Mouse (Mus musculus): ENCODE measurements at regions not wholly inside any gene's neighbourhood (a gene's known extent, or its start where the extent isn't known, plus 50 kb on each side); places are given as distances from the start of the nearest gene placed in this dataset.
A peak's percentile ranks its signal among the peaks of the same experiment; 100 is the strongest.

GRCm38 (mm10) chr5:149815879-149816278, 137.8 kb downstream of the B3glct start:
- no peak overlapping the region for H3K9ac ChIP-seq
- WGBS = 22% methylated on average over 3 of the region's 3 CpGs

GRCm38 (mm10) chr5:149818812-149819211, 140.8 kb downstream of the B3glct start:
- no peak overlapping the region for H3K27ac ChIP-seq (replicated peaks)
- ATAC-seq (ENCODE audit: insufficient number of reproducible peaks, low FRiP score, low TSS enrichment, low read depth) = no peak
- H3K4me3 ChIP-seq (replicated peaks) = no peak overlapping the region
- no peaks in the 10 kb centered on the region for H3K4me1 ChIP-seq
- no peaks in the 10 kb centered on the region for H3K27me3 ChIP-seq
- H3K9me3 ChIP-seq (replicated peaks) = no peaks in the 10 kb centered on the region
- no peak overlapping the region for H3K9ac ChIP-seq
- 47% methylated on average over 6 of the region's 6 CpGs for WGBS
- no peak overlapping the region for H3K4me2 ChIP-seq (replicated peaks)
- H3K36me3 ChIP-seq = no peaks in the 10 kb centered on the region

More at GRCm38 (mm10) chr5:149815879-149816278, 137.8 kb downstream of the B3glct start:
- no peak overlapping the region for H3K4me3 ChIP-seq (replicated peaks)
- H3K27me3 ChIP-seq = no peaks in the 10 kb centered on the region
- no peak overlapping the region for H3K27ac ChIP-seq (replicated peaks)
- no peak overlapping the region for H3K4me2 ChIP-seq (replicated peaks)
- ATAC-seq (ENCODE audit: insufficient number of reproducible peaks, low FRiP score, low TSS enrichment, low read depth) = no peak
- H3K9me3 ChIP-seq (replicated peaks) = no peaks in the 10 kb centered on the region
- no peaks in the 10 kb centered on the region for H3K4me1 ChIP-seq
- H3K36me3 ChIP-seq = no peaks in the 10 kb centered on the region

DNA sequence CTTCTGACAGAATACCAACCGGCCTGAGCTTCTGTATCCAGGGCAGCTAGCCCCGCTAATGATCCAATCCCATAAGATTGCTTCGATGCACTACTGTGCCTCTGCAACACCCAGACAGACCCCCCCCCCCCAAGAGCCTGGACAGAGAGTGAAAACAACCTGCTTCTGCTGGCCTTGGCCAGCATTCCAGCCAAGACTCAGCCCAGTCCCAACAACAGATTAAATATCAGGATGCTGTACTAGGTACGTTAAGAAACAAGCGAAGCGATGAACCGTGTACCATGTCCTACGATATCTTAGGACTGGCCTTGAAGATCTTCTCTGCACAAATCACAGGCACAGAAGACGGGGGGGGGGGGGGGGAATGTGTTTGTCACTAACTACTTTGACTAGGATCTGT, 145.8 kb downstream of the B3glct start:
- Histone ChIP-seq H3K4me2 (replicated peaks) (no peak overlapping the region), H3K9me3 (replicated peaks) (no peaks in the 10 kb centered on the region), H3K27me3 (no peaks in the 10 kb centered on the region), H3K4me1 (no peaks in the 10 kb centered on the region), H3K9ac (no peak overlapping the region), H3K36me3 (no peaks in the 10 kb centered on the region), H3K4me3 (replicated peaks) (no peak overlapping the region), H3K27ac (replicated peaks) (no peak overlapping the region)
- ATAC-seq (ENCODE audit: insufficient number of reproducible peaks, low FRiP score, low TSS enrichment, low read depth) = no peak
- WGBS = 71% methylated on average over 9 of the region's 9 CpGs

- H3K27me3 ChIP-seq = no peaks in the 10 kb centered on the region
- no peak overlapping the region for H3K4me2 ChIP-seq (replicated peaks)
- H3K9me3 ChIP-seq (replicated peaks) = no peaks in the 10 kb centered on the region
- H3K9ac ChIP-seq = no peak overlapping the region
- H3K36me3 ChIP-seq = no peaks in the 10 kb centered on the region
- H3K27ac ChIP-seq (replicated peaks) = no peak overlapping the region
- no peak for ATAC-seq (ENCODE audit: insufficient number of reproducible peaks, low FRiP score, low TSS enrichment, low read depth)
- 46% methylated on average over 3 of the region's 3 CpGs for WGBS
- 0 out of 2 replicates have a peak, but pooled peaks cover 3% of the 10 kb centered on the region for H3K4me1 ChIP-seq
- no peak overlapping the region for H3K4me3 ChIP-seq (replicated peaks)
These were observed 149.6 kb downstream of the B3glct start for GRCm38 (mm10) chr5:149827599-149827998.

DNA sequence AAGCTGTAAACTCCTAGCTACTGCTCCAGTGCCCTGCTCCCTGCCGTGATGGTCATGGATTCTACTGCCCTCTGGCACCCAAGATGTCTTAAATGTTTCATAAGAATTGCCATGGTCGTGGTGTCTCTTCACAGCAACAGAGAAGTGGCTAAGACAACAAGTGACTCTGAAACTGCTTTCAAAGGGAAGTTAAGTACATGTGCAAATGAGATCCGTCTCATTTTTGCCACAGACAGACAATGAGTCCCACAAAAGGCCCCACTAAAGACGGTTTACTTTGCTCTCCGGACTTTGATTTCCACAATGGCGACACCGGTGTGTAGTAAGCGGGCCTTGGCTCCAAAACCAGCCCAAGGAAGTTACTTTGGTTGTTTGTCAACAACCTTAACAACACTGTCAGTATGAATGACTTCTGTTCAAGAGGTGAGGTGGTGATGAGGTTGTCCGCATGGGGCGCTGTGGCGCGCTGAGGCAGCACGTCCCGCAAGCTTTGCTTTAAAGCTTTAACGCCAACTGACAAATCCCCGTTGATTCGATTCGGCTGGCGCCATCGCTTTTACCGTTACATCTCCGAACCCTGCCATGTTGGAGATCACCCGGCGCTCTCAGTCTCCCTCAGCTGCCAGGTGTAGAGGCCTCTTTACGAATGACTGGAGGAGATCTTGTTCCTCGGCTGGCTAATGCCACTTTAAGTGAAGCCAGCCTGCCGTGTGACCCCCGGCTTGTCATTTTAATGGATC, 153.3 kb downstream of the B3glct start:
- Histone ChIP-seq H3K36me3 (no peaks in the 10 kb centered on the region), H3K4me2 (replicated peaks) (peak overlapping the region; percentile 78), H3K9me3 (replicated peaks) (no peaks in the 10 kb centered on the region), H3K27me3 (no peaks in the 10 kb centered on the region), H3K9ac (no peak overlapping the region; the same call in 1 of the 2 replicates), H3K4me1 (0 out of 2 replicates have a peak, but pooled peaks cover 3% of the 10 kb centered on the region), H3K27ac (replicated peaks) (no peak overlapping the region), H3K4me3 (replicated peaks) (peak overlapping the region; percentile 41)
- ATAC-seq (ENCODE audit: insufficient number of reproducible peaks, low FRiP score, low TSS enrichment, low read depth) = no peak
- 5% methylated on average over 28 of the region's 28 CpGs for WGBS

GRCm38 (mm10) chr5:149837379-149837778, 159.3 kb downstream of the B3glct start:
- H3K27me3 ChIP-seq = no peaks in the 10 kb centered on the region; the same call in 1 of the 2 replicates
- H3K4me1 ChIP-seq = no peaks in the 10 kb centered on the region
- no peak for ATAC-seq (ENCODE audit: insufficient number of reproducible peaks, low FRiP score, low TSS enrichment, low read depth)
- no peaks in the 10 kb centered on the region for H3K9me3 ChIP-seq (replicated peaks)
- no peak overlapping the region for H3K4me3 ChIP-seq (replicated peaks)
- 33% methylated on average over 2 of the region's 2 CpGs for WGBS
- no peak overlapping the region for H3K27ac ChIP-seq (replicated peaks)
- no peak overlapping the region for H3K9ac ChIP-seq
- H3K4me2 ChIP-seq (replicated peaks) = no peak overlapping the region
- no peaks in the 10 kb centered on the region for H3K36me3 ChIP-seq

DNA sequence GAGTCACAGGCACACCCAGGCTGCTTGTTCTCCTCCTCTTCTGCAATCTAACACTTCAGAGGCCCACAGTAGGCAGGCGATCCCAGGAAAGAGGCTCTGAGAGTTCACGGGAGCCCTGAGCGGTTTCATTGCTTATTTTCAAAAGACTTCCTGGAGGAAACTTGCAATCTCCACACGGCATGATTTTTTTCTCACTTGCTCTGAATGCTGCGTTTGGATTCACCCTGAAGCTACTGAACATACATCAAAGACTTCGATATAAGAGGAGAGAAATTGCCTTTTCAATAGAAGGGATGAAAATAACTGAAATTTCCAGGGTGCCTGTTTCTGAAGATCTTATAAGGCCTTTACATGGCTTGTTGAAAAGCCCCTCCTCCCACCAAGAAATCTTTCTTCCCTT, 164.5 kb downstream of the B3glct start:
- no peak for ATAC-seq (ENCODE audit: insufficient number of reproducible peaks, low FRiP score, low TSS enrichment, low read depth)
- no peak overlapping the region for H3K27ac ChIP-seq (replicated peaks)
- H3K4me2 ChIP-seq (replicated peaks) = no peak overlapping the region
- H3K9me3 ChIP-seq (replicated peaks) = no peaks in the 10 kb centered on the region
- no peaks in the 10 kb centered on the region for H3K4me1 ChIP-seq
- no peaks in the 10 kb centered on the region for H3K36me3 ChIP-seq
- 48% methylated on average over 6 of the region's 6 CpGs for WGBS
- no peaks in the 10 kb centered on the region; the same call in 1 of the 2 replicates for H3K27me3 ChIP-seq
- no peak overlapping the region for H3K4me3 ChIP-seq (replicated peaks)
- H3K9ac ChIP-seq = no peak overlapping the region

DNA sequence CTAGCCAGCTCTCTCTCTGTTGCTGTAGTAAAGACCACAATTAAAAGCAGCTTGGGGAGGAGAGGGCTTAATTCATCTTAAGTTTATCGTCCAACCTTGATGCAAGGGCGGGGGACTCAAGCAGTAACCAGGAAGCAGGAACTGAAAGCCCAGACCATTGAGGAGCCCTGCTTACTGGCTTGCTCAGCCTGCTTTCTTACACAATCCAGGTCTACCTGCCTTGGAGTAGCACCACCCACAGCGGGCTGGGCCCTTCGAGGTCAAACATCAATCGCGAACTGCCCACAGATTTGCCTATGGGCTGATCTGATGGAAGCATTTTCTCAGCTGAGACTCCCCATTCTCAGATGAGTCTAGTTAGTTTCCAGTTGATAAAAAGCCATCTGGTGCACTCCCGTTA, 165.3 kb downstream of the B3glct start:
- Histone ChIP-seq H3K9me3 (replicated peaks) (no peaks in the 10 kb centered on the region), H3K4me2 (replicated peaks) (no peak overlapping the region), H3K27ac (replicated peaks) (no peak overlapping the region), H3K36me3 (no peaks in the 10 kb centered on the region), H3K27me3 (no peaks in the 10 kb centered on the region; the same call in 1 of the 2 replicates), H3K4me3 (replicated peaks) (no peak overlapping the region), H3K9ac (no peak overlapping the region), H3K4me1 (no peaks in the 10 kb centered on the region)
- ATAC-seq (ENCODE audit: insufficient number of reproducible peaks, low FRiP score, low TSS enrichment, low read depth) = no peak
- WGBS = 47% methylated on average over 7 of the region's 7 CpGs

DNA sequence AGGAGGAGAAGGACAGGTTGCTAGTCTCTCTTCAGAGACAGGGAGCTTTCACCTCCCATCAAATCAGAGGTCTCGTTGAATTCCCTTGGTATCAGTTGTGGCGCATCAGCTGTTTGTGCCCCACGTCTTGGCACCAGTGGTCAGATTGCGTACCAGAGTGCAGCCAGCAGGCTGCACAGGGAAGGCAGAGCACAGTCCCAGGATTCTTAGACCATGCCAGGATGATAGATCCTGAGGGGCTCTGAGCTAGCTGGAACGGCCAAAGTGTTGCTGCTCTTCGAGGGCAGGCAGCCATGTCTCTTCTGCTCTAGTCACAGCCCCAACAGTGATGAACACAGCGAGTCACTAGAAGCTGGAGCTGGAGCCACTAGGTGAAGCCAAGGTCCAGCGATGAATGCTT, 167.2 kb downstream of the B3glct start:
- 78% methylated on average over 8 of the region's 8 CpGs for WGBS
- Histone ChIP-seq H3K27ac (replicated peaks) (no peak overlapping the region), H3K4me3 (replicated peaks) (no peak overlapping the region), H3K4me2 (replicated peaks) (no peak overlapping the region), H3K9me3 (replicated peaks) (no peaks in the 10 kb centered on the region), H3K9ac (no peak overlapping the region), H3K4me1 (no peaks in the 10 kb centered on the region), H3K36me3 (no peaks in the 10 kb centered on the region), H3K27me3 (no peaks in the 10 kb centered on the region; the same call in 1 of the 2 replicates)
- ATAC-seq (ENCODE audit: insufficient number of reproducible peaks, low FRiP score, low TSS enrichment, low read depth) = no peak

- ATAC-seq (ENCODE audit: insufficient number of reproducible peaks, low FRiP score, low TSS enrichment, low read depth) = no peak
- H3K27ac ChIP-seq (replicated peaks) = no peak overlapping the region
- no peaks in the 10 kb centered on the region for H3K27me3 ChIP-seq
- H3K4me2 ChIP-seq (replicated peaks) = no peak overlapping the region
- H3K36me3 ChIP-seq = no peaks in the 10 kb centered on the region
- no peaks in the 10 kb centered on the region for H3K9me3 ChIP-seq (replicated peaks)
- no peaks in the 10 kb centered on the region for H3K4me1 ChIP-seq
- WGBS = 56% methylated on average over 3 of the region's 3 CpGs
- H3K9ac ChIP-seq = no peak overlapping the region
- no peak overlapping the region for H3K4me3 ChIP-seq (replicated peaks)
These were observed 170.0 kb upstream of the Rxfp2 start for GRCm38 (mm10) chr5:149848465-149848864.

DNA sequence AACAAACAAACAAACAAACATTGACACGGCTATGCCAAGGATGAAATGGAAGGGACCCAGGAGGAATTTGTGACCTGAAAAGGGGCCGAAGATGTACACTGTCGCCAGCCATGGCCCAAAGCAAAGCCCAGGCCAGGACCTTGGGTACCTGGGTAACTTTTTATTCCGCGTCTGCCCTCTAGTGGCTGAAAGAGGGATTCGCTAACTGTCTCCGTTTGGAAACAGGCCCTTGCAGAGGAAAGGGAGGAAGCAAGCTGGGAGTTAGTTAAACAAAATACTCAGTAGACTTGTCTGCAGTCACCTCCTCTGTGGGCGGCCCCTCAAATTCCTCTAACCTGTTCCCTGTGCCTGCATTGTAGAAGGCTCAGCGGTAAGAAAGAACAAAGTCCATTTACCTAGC, 167.5 kb upstream of the Rxfp2 start:
- Histone ChIP-seq H3K27me3 (no peaks in the 10 kb centered on the region), H3K9ac (no peak overlapping the region), H3K27ac (replicated peaks) (no peak overlapping the region), H3K4me3 (replicated peaks) (no peak overlapping the region), H3K4me2 (replicated peaks) (no peak overlapping the region), H3K9me3 (replicated peaks) (no peaks in the 10 kb centered on the region), H3K36me3 (no peaks in the 10 kb centered on the region), H3K4me1 (no peaks in the 10 kb centered on the region)
- no peak for ATAC-seq (ENCODE audit: insufficient number of reproducible peaks, low FRiP score, low TSS enrichment, low read depth)
- WGBS = 13% methylated on average over 9 of the region's 9 CpGs

DNA sequence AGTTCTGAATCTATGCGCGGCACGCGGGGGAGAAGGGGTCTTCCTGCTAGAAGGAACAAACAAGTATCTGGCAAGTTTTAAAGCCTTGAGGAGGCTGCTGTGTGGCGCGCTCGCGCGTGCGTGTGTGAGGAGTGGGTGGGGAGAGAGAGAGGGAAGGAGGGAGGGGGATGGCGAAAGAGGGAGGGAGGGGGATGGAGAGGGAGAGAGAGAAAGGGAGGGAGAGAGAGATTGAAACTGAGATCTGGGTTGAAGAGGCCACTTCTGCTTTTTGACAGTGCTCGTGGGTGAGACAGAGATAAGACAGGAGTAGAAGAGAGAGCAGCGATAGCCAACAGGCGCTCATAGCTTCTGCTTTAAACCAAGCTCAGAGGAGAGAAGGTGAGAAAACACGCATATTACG, 166.0 kb upstream of the Rxfp2 start:
- Histone ChIP-seq H3K4me3 (replicated peaks) (no peak overlapping the region), H3K4me2 (replicated peaks) (no peak overlapping the region; the same call in 1 of the 2 replicates), H3K27me3 (no peaks in the 10 kb centered on the region), H3K36me3 (no peaks in the 10 kb centered on the region), H3K9ac (no peak overlapping the region), H3K27ac (replicated peaks) (no peak overlapping the region), H3K4me1 (no peaks in the 10 kb centered on the region), H3K9me3 (replicated peaks) (no peaks in the 10 kb centered on the region)
- 46% methylated on average over 16 of the region's 16 CpGs for WGBS
- no peak for ATAC-seq (ENCODE audit: insufficient number of reproducible peaks, low FRiP score, low TSS enrichment, low read depth)
